Mouse (Mus musculus): Measurements from ENCODE around the gene Cxcr4.

Cxcr4 gene

DNA sequence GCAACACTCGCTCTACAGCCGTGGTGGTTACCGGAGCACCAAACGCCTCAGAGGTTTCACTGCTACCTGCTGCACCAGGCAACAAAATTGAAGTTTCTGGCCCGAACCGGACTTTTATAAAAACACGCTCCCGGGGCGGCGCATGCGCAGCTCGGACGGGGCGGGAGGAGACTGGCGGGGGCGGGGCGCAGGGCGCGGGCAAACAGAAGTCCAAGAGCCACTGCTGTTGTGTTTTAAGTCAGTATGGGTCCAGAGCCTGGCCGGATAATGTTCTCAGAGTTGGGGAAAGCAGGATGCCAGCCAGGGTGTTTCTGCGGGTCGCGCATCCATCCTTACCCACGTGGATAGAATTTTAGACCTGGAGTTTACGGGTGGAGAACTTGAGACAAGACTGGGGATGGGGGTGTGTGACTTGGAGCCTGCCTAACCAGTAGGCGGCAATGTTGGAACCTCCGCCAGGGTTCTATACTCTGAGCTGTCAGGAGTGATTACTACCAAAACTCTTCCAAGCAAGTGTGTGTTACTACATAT is at the start of gene Cxcr4:
Cxcr4 (minus strand) TSS at position 83 of the 531 bp plus-strand sequence.
- DNase-seq (ENCODE audit: low read depth, low spot score), result peak; percentile 71

GRCm38 (mm10) chr1:128639707-128640107 is 47.6 kb upstream of the Cxcr4 start:
- DNase-seq (ENCODE audit: low read depth, low spot score), result no peak

DNA sequence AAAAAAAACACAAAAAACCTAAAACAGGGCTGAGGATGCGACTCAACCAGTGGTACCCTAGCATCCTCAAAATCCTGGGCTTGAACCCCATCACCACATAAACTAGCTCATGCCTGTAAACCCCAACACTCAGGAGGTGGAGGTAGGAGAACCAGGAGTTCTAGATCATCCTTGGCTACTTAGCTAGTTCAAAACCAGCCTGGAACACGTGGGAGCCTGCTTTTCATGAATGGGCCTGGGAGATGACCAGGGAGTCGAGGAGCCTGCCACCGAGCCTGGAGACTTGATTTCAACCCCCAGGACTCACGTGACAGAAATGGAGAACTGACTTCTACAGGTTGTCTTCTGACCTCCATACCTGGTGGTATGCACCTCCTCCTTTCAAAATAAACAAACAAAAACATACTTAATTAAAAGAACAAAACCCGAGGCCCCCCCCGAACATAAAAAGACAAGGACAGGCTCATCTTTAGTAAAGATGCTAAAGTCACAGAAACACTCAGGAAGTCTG is 45.2 kb upstream of the Cxcr4 start:
- no peak for DNase-seq (ENCODE audit: low read depth, low spot score)

- DNase-seq (ENCODE audit: low read depth, low spot score), result no peak
These were observed 44.5 kb upstream of the Cxcr4 start for GRCm38 (mm10) chr1:128636258-128637229.

DNA sequence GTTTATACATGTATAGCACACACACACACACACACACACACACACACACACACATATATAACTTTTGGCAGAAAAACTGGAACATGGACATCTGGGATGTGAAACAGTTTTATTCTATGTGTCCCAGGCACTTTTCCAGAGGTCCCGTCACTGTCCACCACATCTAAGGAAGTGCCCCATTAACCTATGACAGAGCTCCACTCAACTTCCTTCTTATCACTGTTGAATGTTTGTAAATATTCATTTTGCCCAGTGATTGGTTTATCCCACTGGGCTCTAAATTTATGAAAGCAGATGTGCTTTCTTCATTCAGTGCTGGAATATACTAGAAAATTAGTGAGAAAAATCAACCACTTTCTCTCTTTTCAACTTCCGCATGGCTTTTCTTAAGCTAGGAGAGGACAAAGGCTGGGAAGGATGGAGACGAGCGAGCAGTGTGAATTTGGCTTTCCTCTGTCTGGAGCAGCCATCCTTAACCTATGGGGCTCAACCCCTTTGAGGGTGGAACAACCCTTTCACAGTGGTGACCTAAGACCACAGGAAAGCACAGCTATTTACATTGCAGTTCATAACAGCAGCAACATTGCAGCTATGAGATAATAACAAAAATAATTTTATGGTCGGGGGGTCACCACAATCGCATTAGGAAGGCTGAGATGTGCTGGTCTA is 41.8 kb upstream of the Cxcr4 start:
- no peak for DNase-seq (ENCODE audit: low read depth, low spot score)

GRCm38 (mm10) chr1:128632522-128632921 is 40.4 kb upstream of the Cxcr4 start:
- DNase-seq (ENCODE audit: low read depth, low spot score), result no peak

- DNase-seq (ENCODE audit: low read depth, low spot score), result no peak
These were observed 34.1 kb upstream of the Cxcr4 start for GRCm38 (mm10) chr1:128626144-128626678.

GRCm38 (mm10) chr1:128623594-128623887 is 31.4 kb upstream of the Cxcr4 start:
- DNase-seq (ENCODE audit: low read depth, low spot score), result no peak

- no peak for DNase-seq (ENCODE audit: low read depth, low spot score)
These were observed 30.9 kb upstream of the Cxcr4 start for GRCm38 (mm10) chr1:128622867-128623593.

DNA sequence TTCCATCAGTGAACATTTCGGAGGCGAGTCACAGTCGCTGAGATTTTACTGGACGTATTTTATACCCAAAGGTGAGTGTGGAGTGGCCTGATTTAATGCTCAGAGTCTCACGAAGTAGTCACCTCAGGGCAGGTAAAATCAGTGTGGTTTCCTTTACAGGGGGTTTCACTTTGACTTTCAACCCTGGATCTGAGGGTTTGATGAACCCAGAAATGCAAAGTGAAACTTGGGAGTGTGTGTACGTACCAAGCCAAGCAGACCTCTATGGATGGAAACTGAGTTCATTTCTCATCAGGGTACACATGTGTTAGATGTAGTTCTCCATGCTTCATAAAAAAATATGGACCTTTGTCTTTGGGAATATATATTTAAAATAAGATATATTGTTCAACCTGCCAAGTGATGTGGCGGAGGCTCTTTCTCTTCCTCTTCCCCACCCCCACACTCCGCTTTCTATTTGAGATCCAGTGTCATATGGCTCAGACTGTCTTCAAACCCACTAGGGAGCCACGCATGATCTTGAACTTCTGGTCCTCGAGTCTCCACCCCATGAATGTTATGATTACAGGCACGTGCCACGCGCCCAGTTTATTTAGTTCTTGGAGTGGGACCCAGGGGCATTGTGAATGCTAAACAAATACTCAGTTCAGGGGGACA is 25.7 kb upstream of the Cxcr4 start:
- DNase-seq (ENCODE audit: low read depth, low spot score), result no peak

DNA sequence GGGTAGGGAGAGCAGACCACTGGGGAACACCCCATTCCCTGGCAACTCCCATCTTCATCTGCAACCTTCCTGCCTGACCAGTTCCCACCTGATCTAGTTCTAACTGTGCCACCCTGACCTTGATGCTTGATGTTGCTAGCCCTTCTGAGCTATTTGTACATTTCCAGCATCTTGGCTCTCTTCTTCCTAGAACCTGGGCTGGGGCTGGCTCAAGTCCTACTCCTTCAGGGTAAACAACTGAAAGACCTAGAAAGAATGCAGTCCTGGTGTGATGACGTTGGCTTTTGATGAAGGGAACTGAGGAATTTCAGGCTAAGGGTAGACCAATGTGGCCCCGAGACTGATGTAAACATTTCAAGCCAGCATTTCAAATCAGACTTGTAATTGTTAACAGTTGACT is 24.5 kb upstream of the Cxcr4 start:
- no peak for DNase-seq (ENCODE audit: low read depth, low spot score)

DNA sequence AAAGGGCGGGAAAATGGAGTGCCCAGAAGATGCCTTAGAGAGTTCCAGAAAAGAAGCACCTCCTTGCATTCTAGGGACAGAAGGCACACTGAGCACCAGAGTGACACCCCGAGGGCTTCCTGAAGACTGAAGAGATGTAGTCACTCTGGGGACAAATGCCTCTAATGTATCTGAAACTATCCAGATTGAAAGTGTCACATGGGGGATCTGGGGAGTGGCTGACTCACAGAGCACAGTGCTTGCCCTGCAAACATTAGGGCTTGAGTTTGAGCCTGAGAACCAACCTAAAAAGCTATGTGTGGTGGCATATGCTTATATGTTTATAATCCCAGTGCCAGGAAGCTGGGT is 23.3 kb upstream of the Cxcr4 start:
- DNase-seq (ENCODE audit: low read depth, low spot score), result no peak

GRCm38 (mm10) chr1:128614653-128615458 is 22.8 kb upstream of the Cxcr4 start:
- DNase-seq (ENCODE audit: low read depth, low spot score), result no peak

DNA sequence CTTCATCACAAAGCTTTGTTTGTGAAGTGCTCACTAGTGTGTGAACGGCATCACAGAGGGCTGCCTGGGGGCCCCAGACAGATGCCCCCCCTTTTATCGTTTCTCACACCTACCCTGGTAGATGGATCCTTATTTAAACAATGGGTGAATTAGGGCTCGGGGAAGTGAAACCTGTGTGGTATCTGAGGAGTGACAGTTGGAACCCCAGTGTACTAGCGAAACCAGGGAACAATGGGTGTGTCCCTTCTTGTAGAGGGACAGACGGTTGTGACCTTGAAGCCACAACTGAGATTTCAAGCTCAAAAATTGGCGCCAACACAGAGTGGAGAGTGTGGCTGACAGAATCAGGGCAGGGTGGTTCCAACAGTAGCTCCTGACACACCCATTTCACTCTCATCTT is 16.0 kb upstream of the Cxcr4 start:
- no peak for DNase-seq (ENCODE audit: low read depth, low spot score)

DNA sequence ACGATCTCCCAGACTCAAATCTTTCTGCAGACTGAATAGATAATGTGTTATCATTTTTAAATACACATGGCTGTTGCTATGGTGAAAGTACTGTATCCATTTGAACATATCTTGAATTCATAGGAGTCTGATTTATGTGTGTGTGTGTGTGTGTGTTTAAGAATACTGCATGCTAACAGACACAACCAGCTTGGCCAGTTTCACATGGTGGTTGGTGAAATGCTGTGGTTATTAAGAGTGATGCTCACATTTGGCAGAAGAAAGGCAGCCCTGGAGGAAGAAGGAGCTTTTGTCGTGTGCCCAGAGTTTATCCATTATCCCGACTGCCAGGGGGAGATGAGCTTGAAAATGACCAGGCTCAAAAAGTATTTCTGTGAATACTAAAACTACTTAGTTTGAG is 15.3 kb upstream of the Cxcr4 start:
- DNase-seq (ENCODE audit: low read depth, low spot score), result no peak

DNA sequence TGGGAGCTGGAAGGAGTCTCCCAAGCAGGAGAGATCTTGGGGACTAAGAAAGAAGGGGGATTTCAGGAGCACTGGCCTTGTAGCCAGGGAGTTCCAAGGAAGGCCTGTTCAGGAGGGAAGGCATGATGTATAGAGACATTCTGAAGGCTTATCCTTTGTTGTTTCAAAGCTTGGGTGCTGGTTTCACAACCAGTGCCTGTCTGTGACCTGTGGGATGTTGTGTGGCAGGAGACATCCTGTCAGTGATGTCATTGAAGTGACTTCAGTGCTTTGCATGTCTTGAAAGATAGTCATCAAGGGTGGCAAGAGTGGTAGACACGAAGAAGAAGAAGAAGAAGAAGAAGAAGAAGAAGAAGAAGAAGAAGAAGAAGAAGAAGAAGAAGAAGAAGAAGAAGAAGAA is 13.7 kb upstream of the Cxcr4 start:
- no peak for DNase-seq (ENCODE audit: low read depth, low spot score)

- DNase-seq (ENCODE audit: low read depth, low spot score), result no peak
These were observed 10.7 kb upstream of the Cxcr4 start for GRCm38 (mm10) chr1:128602688-128603385.

- no peak for DNase-seq (ENCODE audit: low read depth, low spot score)
These were observed 10.1 kb upstream of the Cxcr4 start for GRCm38 (mm10) chr1:128602018-128602687.

GRCm38 (mm10) chr1:128601307-128601706 is 9.2 kb upstream of the Cxcr4 start:
- no peak for DNase-seq (ENCODE audit: low read depth, low spot score)
